Mouse (Mus musculus) embryonic facial prominence, embryonic 10.5 days (tissue): ENCODE measurements at regions not wholly inside any gene's neighbourhood (a gene's known extent, or its start where the extent isn't known, plus 50 kb on each side); places are given as distances from the start of the nearest gene placed in this dataset.

Source experiments
- DNase-seq: peaks from one replicate; pipeline ENCODE4 v3.0.0-alpha.2; 2017; ENCODE audit warnings: low spot score
- H3K27ac ChIP-seq: fragments of 300-500 bp; sonication (generic); replicated peaks from 2 replicates; pipeline ENCODE4 v1.5.1; 2016; ENCODE audit warnings: mild to moderate bottlenecking
- H3K27me3 ChIP-seq: fragments of 300-500 bp; sonication (generic); replicated peaks from 2 replicates; pipeline ENCODE4 v1.6.1; 2016; ENCODE audit warnings: low read depth, mild to moderate bottlenecking; ENCODE audit not compliant: poor library complexity, severe bottlenecking
- H3K36me3 ChIP-seq: fragments of 300-500 bp; sonication (generic); replicated peaks from 2 replicates; pipeline ENCODE4 v1.6.1; 2016; ENCODE audit warnings: mild to moderate bottlenecking, moderate library complexity
- H3K4me1 ChIP-seq: fragments of 300-500 bp; sonication (generic); 2 replicates; pipeline ENCODE4 v1.6.1; 2016
- H3K4me3 ChIP-seq: fragments of 300-500 bp; sonication (generic); 2 replicates; pipeline ENCODE4 v1.5.1; 2016; ENCODE audit warnings: mild to moderate bottlenecking, moderate library complexity
- H3K9me3 ChIP-seq: fragments of 300-500 bp; sonication (generic); 2 replicates; pipeline ENCODE4 v1.6.1; 2016; ENCODE audit warnings: mild to moderate bottlenecking
- WGBS: fragments of 180-500 bp; shearing (Covaris S2); methylation state at CpG from one replicate; pipeline ENCODE4 v1.1.7; 2016; 5-methylcytosine and 5-hydroxymethylcytosine counted together

DNA sequence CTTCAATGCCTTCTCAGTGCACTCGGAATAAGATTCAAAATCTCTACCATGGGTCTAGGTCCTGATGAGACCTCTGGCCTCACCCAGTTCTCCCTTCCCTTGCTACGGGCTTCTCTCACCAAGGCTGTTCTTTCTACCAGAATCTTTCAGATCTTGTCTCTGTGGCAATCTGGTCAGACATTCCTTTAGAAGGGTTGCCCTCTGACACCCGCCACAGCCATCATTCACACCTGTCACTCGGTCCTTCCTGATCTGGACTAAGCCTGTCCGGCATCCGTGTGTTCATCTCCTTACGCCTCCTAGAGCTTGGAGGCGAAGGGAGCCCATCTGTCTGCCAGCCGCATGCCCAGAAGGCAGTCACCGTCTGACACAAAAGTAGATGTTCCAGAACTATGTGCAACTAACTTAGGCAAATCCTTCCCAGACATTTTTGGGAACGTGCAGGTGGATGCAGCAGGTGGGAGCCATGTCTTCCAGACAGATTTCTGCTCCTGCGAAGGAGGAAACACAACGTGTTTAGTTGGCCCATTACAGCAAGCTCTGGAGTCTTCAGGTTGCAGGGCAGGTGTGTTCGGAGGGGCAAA, 77.7 kb downstream of the Fam76b start:
- no peak overlapping the region for H3K27ac ChIP-seq
- H3K4me1 ChIP-seq: no peaks in the 10 kb centered on the region
- H3K4me3 ChIP-seq: no peak overlapping the region
- no peak for DNase-seq
- 80% methylated on average over 14 of the region's 14 CpGs for WGBS
- no peaks in the 10 kb centered on the region for H3K36me3 ChIP-seq
- H3K9me3 ChIP-seq: no peaks in the 10 kb centered on the region
- H3K27me3 ChIP-seq: no peaks in the 10 kb centered on the region

DNA sequence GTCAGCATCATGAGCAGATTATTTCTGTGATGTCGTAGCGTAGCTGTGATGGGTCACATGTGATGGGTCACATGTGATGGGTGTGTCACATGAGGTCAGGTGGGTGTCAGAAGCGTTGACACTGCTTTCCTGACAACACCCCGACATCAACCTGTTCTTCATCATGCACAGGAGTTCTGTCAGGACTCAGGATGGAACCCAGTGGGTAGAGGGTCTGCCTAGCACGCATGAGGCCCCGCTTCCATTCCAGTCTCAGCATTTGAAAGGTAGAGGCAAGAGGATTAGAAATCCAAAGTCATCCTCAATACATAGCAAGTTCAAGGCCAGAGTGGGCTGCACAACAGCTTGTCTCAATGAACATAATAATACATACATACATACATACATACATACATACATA, 79.2 kb downstream of the Fam76b start:
- Histone ChIP-seq H3K27me3 (no peaks in the 10 kb centered on the region), H3K4me1 (no peaks in the 10 kb centered on the region), H3K36me3 (no peaks in the 10 kb centered on the region), H3K27ac (no peak overlapping the region), H3K9me3 (no peaks in the 10 kb centered on the region), H3K4me3 (no peak overlapping the region)
- no peak for DNase-seq
- 93% methylated on average over 6 of the region's 6 CpGs for WGBS

DNA sequence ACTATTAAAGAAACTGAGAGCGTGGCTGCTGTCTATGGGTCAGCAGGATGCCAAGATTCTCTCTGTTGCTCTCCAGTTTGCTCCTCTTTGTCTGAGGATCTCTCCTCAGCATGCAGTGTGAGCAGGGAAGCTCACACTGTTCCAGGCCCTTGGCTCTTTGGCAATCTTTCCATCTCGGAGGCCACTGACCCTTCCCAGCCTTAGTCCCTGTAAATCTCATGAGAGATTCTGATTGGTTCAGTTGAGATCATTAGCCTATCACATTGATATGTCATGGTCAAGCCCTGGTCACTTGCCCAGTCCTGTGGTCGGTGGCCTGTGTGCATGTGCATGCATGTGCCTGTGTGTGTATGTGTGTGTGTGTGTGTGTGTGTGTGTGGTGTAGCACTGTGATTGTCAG, 82.1 kb downstream of the Fam76b start:
- H3K4me3 ChIP-seq: no peak overlapping the region
- H3K4me1 ChIP-seq: no peaks in the 10 kb centered on the region
- H3K36me3 ChIP-seq: no peaks in the 10 kb centered on the region
- H3K27ac ChIP-seq: no peak overlapping the region
- H3K27me3 ChIP-seq: no peaks in the 10 kb centered on the region
- WGBS: 74% methylated on average over 3 of the region's 3 CpGs
- DNase-seq: no peak
- H3K9me3 ChIP-seq: no peaks in the 10 kb centered on the region

DNA sequence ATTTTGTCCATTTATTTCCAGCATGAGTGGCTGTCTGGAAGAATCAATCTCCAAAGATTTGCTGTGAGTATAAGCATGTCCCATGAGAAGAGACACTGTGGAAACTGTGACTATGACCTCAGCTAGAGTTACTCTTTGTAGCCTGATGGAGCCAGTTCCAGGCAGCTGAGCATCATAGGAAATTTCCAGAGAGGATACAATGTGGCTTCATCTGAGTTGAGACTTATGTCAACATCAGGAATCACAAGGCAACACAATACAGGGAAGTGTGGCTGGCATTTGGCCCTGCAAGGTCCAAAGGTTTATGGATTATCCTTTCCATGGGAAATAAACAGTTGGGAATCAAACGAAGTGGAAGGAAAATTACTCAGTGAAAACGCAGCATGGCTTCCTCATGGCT, 82.6 kb downstream of the Fam76b start:
- Histone ChIP-seq H3K36me3 (no peaks in the 10 kb centered on the region), H3K4me1 (no peaks in the 10 kb centered on the region), H3K9me3 (no peaks in the 10 kb centered on the region), H3K27me3 (no peaks in the 10 kb centered on the region), H3K27ac (no peak overlapping the region), H3K4me3 (no peak overlapping the region)
- no peak for DNase-seq
- WGBS: 83% methylated on average over 2 of the region's 2 CpGs

DNA sequence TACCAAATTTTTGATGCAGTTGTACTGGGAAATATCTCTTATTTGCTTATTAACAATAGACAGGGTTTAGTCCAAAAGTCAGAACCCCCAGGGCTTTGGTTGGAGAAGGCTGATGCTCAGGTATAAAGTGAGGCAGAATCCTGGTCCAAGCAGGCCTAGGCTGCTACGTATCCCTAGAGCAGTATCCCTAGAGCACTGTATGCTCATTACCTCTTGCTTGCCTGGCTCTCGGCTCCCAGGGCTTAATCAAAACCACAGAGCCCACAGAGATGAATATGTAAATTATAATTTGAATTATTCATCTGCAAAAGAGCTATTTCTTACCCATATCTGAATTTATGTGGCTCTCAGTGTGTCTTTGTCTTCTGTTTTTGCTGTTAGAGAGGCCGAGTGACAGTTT, 85.9 kb downstream of the Fam76b start:
- 0 out of 2 replicates have a peak, but pooled peaks cover under 1% of the 10 kb centered on the region for H3K4me1 ChIP-seq
- H3K9me3 ChIP-seq: no peaks in the 10 kb centered on the region
- WGBS: 79% methylated on average over 3 of the region's 3 CpGs
- no peak for DNase-seq
- no peaks in the 10 kb centered on the region for H3K36me3 ChIP-seq
- H3K27me3 ChIP-seq: no peaks in the 10 kb centered on the region
- H3K4me3 ChIP-seq: no peak overlapping the region
- no peak overlapping the region for H3K27ac ChIP-seq

DNA sequence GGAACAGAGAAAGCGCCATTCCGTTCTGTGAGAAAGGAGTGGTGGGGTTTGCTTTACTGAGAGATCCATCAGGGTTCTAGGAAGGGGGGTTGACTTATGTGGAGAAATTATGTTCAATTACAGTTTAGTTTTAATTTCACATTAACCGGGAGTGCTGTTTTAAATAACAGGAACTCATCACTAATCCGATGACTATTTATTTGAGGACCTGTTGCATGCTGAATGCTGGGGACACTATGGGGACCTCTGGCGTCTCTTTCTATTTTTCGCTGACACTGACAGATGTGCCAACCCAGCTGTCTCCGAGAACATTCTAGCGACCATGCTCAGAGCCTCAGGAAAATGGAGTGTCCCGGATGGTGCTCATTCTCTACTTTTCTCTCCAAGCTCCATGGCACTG, 86.6 kb downstream of the Fam76b start:
- peaks cover 8% of the 10 kb centered on the region for H3K4me1 ChIP-seq
- WGBS: 90% methylated on average over 9 of the region's 9 CpGs
- no peaks in the 10 kb centered on the region for H3K27me3 ChIP-seq
- H3K27ac ChIP-seq: no peak overlapping the region
- H3K36me3 ChIP-seq: no peaks in the 10 kb centered on the region
- no peak overlapping the region for H3K4me3 ChIP-seq
- DNase-seq: no peak
- no peaks in the 10 kb centered on the region for H3K9me3 ChIP-seq

DNA sequence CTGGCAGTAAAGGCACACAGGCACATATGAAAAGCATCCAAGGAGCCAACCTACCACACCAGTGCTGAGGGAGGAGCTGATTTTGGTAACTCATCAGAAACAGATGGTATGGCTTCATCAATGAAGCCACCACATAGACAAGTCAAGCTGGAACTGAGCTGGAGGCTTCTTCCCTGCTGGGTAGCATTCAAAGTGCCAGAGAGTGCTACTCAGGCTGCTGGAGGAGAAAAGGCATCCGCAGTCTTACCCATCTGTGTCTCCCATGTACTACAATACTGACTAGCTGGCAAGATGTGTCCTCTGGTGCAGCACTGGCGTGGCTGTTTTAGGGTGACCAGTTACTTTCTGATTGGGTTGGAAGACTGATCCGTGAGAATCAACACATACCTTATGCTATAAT, 87.3 kb downstream of the Fam76b start:
- Histone ChIP-seq H3K9me3 (no peaks in the 10 kb centered on the region), H3K27ac (no peak overlapping the region), H3K27me3 (no peaks in the 10 kb centered on the region), H3K4me3 (no peak overlapping the region), H3K4me1 (peaks cover 13% of the 10 kb centered on the region), H3K36me3 (no peaks in the 10 kb centered on the region)
- 82% methylated on average over 3 of the region's 3 CpGs for WGBS
- DNase-seq: no peak

DNA sequence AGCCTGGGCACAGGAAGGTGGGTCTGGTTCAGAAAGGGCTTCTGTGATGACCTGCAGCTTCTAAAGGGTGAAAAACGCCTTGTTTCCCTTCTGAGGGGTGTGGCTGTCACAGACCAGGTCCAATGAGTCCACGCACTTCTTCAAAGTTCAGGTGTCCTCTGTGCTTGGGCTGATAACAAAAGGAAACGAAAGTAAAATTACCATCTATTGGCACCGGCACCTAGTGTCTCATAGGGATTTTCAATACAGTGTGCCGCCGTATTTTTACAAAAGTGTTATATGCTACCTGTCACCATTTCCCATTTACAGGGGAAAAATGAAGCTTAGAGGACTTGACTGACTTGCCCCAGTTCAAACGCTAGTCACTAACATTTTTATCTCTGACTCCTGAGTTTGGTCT, 89.3 kb downstream of the Fam76b start:
- WGBS: 85% methylated on average over 7 of the region's 7 CpGs
- Histone ChIP-seq H3K4me1 (peaks cover 16% of the 10 kb centered on the region), H3K36me3 (no peaks in the 10 kb centered on the region), H3K9me3 (no peaks in the 10 kb centered on the region), H3K4me3 (no peak overlapping the region), H3K27ac (no peak overlapping the region), H3K27me3 (no peaks in the 10 kb centered on the region)
- DNase-seq: no peak

DNA sequence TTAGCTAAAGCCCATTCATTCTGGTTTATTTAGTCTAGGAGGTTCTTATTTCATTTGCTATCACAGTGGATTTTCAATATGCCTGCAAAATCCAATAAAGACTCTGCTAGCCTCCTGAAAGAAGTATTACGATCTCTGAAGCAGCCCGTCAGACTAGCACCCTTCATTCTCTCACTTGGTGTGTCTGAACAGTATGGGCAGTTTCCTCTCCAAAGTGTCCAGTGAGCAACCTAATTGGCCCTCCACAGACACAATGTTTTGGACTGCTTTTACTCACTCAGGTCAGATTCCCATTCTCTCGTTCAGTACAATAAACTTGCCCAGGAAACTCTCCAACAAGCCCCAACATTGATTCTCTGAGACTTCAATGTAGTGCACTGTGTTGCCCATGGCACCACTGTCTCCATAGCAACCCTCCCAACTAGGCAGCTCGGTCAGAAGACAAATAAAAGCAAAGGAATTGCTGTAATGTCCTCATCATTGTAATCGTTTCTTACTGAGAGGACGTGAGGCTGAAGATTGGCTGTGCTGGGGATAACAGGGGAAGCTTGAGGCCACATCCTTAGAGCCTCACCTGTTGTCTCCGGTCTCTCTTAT, 91.2 kb downstream of the Fam76b start:
- Histone ChIP-seq H3K27me3 (no peaks in the 10 kb centered on the region), H3K4me3 (no peak overlapping the region), H3K9me3 (peaks cover 6% of the 10 kb centered on the region; the same call in 1 of the 2 replicates), H3K36me3 (no peaks in the 10 kb centered on the region), H3K4me1 (peaks cover 16% of the 10 kb centered on the region), H3K27ac (no peak overlapping the region)
- 52% methylated on average over 7 of the region's 7 CpGs for WGBS
- peak; percentile 27 for DNase-seq

DNA sequence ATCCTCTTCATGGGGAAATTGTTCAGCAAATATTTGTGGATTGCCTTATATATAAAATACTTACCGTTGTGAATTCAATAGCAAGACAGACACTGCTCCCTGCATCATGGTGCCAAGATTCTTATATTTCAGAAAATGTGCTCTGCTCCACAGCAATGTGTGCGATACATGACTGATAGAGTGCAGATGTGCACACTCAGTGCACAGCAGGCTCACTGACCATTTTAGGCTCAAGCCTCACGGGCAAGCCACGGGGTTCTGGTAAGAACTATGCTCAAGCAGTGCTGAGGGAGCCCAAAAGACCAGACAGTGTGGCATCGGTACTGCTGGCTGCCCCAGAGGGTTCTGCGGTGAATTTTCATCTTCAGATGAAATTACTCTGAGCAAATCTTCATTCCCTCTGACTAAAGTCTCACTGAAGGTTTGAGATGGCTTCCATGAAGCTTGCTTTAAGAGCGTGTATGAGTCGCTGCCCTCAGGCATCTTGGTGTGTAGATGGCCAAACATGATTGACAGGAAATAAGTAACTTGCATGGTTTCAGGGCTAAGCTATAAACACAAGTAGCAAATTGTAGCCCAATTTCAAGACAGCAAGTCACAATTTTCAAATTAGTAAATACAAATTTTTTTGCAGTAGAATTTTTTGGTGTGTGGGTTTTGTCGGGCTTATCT, 92.4 kb downstream of the Fam76b start:
- 75% methylated on average over 9 of the region's 9 CpGs for WGBS
- peak overlapping the region; percentile 69 for H3K27ac ChIP-seq

DNA sequence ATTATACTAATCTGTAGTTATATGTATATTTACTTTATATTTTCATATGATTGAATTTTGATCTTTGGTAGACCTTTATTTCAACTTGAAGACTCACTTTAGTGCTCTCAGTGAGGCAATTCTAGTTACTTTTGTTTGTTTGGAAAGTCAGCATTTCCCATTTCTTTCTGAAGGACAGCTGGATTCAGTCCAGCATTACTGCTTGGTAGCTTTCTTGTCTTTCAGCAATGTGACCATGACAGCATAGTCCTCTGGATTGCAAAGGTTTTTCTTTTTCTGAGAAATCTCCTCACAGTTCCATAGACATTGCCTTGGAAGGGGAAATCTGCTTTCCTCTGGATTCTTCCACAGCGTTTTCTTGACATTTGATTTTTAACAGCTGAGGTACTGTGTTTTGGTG, 93.1 kb downstream of the Fam76b start:
- no peaks in the 10 kb centered on the region for H3K36me3 ChIP-seq
- H3K27me3 ChIP-seq: no peaks in the 10 kb centered on the region
- no peak for DNase-seq
- peaks cover 16% of the 10 kb centered on the region for H3K4me1 ChIP-seq
- no peak overlapping the region for H3K4me3 ChIP-seq
- peaks cover 6% of the 10 kb centered on the region; the same call in 1 of the 2 replicates for H3K9me3 ChIP-seq
- H3K27ac ChIP-seq: no peak overlapping the region
- 77% methylated on average over 1 of the region's 1 CpGs for WGBS

More for the DNA sequence above, 92.4 kb downstream of the Fam76b start:
- peaks cover 16% of the 10 kb centered on the region for H3K4me1 ChIP-seq
- H3K27me3 ChIP-seq: no peaks in the 10 kb centered on the region
- no peaks in the 10 kb centered on the region for H3K36me3 ChIP-seq
- H3K4me3 ChIP-seq: no peak overlapping the region
- H3K9me3 ChIP-seq: peaks cover 6% of the 10 kb centered on the region; the same call in 1 of the 2 replicates
- DNase-seq: no peak

DNA sequence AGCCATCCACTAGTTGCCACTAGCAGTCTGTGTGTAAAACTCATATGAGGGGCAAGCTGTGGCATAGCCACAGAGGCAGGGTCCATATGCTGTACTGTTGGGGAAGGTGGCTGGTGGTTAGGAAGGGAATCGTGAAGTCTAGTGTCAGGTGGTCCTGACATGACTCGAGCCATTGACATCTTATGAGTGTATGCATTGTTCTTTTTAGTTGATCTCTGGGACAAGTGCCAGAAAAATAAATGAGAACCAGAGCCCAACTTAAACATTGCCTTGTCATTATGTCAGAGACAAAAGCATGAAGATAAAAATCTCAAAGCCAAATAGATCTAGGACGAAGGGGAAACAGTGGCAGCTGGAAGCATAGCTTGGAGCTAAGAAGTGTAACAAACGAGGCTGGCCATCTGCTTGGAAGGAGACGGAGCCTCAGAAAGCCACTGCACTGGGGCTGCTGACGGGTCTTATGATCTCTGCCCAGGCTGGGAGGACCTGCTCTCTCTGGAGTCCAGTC, 104.5 kb downstream of the Fam76b start:
- no peaks in the 10 kb centered on the region for H3K36me3 ChIP-seq
- no peaks in the 10 kb centered on the region for H3K27me3 ChIP-seq
- 54% methylated on average over 6 of the region's 6 CpGs for WGBS
- DNase-seq: no peak
- H3K4me1 ChIP-seq: no peaks in the 10 kb centered on the region
- H3K9me3 ChIP-seq: no peaks in the 10 kb centered on the region
- no peak overlapping the region for H3K27ac ChIP-seq
- H3K4me3 ChIP-seq: no peak overlapping the region

DNA sequence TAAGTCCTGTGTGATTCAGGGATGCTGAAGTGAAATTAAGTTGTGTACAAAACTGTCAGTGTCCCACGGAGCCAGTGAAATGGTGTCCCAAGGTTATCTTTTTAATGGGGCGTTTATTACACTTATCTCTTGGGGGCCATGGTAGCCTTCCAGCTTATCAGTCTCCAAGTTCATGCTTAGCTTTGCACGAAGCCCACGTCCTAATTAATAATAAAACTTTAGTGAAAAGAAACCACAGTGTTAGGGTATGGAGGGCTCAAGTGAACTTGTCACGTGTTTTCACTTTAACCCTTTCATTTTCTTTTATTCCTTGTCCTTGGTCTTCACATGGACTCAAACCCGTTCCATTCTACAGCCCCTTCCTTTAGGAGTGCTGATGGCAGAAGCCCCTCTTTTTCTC, 105.9 kb downstream of the Fam76b start:
- H3K36me3 ChIP-seq: no peaks in the 10 kb centered on the region
- H3K27ac ChIP-seq: no peak overlapping the region
- H3K4me1 ChIP-seq: no peaks in the 10 kb centered on the region
- H3K4me3 ChIP-seq: no peak overlapping the region
- no peak for DNase-seq
- WGBS: 73% methylated on average over 6 of the region's 6 CpGs
- H3K27me3 ChIP-seq: no peaks in the 10 kb centered on the region
- H3K9me3 ChIP-seq: no peaks in the 10 kb centered on the region
